Mouse (Mus musculus) hindbrain, embryonic 13.5 days (tissue): Measurements from ENCODE around the gene St5. TPM values are rescaled to one million over a fixed set of nuclear protein-coding genes. Genes with fewer than 3 reads are reported as not detected.

Experiments
- ATAC-seq: fragments of 200-750 bp; cut with Nextera tagmentation; 2 replicates; pipeline ENCODE4 v1.8.0; 2017; ENCODE audit warnings: moderate TSS enrichment; ENCODE audit not compliant: low FRiP score
- H3K27ac ChIP-seq: fragments of 300-500 bp; sonication (generic); 2 replicates; pipeline ENCODE4 v1.5.1; 2015; ENCODE audit warnings: inconsistent platforms, mild to moderate bottlenecking, moderate library complexity
- H3K27me3 ChIP-seq: fragments of 300-500 bp; sonication (generic); 2 replicates; pipeline ENCODE4 v1.6.1; 2015; ENCODE audit warnings: mild to moderate bottlenecking, inconsistent platforms
- H3K36me3 ChIP-seq: fragments of 300-500 bp; sonication (generic); 2 replicates; pipeline ENCODE4 v1.6.1; 2015; ENCODE audit warnings: mild to moderate bottlenecking, inconsistent platforms
- H3K4me1 ChIP-seq: fragments of 300-500 bp; sonication (generic); replicated peaks from 2 replicates; pipeline ENCODE4 v1.6.1; 2015; ENCODE audit warnings: inconsistent platforms
- H3K4me2 ChIP-seq: fragments of 300-500 bp; sonication (generic); 2 replicates; pipeline ENCODE4 v1.6.1; 2015; ENCODE audit warnings: inconsistent platforms, mild to moderate bottlenecking, moderate library complexity
- H3K4me3 ChIP-seq: fragments of 300-500 bp; sonication (generic); 2 replicates; pipeline ENCODE4 v1.5.1; 2015; ENCODE audit warnings: mild to moderate bottlenecking, inconsistent platforms
- H3K9ac ChIP-seq: fragments of 300-500 bp; sonication (generic); 2 replicates; pipeline ENCODE4 v1.6.1; 2015; ENCODE audit warnings: mild to moderate bottlenecking, inconsistent platforms
- H3K9me3 ChIP-seq: fragments of 300-500 bp; sonication (generic); 2 replicates; pipeline ENCODE4 v1.6.1; 2016; ENCODE audit warnings: inconsistent platforms
- WGBS: fragments of 180-500 bp; shearing (Covaris S2); methylation state at CpG from one replicate; pipeline ENCODE4 v1.1.7; 2015; 5-methylcytosine and 5-hydroxymethylcytosine counted together
- polyA plus RNA-seq: library from polyadenylated mRNA; unstranded; fragments of >200 nt; fragmentation: Nextera tagmentation; extraction: Ambion mirVana; gene quantifications from 2 replicates; pipeline ENCODE4 v1.2.1, GENCODE M21; 2015

Gene St5
- polyA plus RNA-seq, 1 experiment from 2014 or later = 25.6 TPM

GRCm38 (mm10) chr7:109659278-109659677 is 44.1 kb downstream of the St5 start:
- no peaks in the 10 kb centered on the region for H3K36me3 ChIP-seq
- H3K4me3 ChIP-seq = no peak overlapping the region
- no peaks in the 10 kb centered on the region for H3K9me3 ChIP-seq
- WGBS = 94% methylated on average over 2 of the region's 2 CpGs
- no peak overlapping the region for H3K4me2 ChIP-seq
- no peaks in the 10 kb centered on the region for H3K4me1 ChIP-seq
- no peak overlapping the region for H3K9ac ChIP-seq
- H3K27me3 ChIP-seq = no peaks in the 10 kb centered on the region
- H3K27ac ChIP-seq = no peak overlapping the region
- ATAC-seq = no peak

- Histone ChIP-seq H3K4me2 (no peak overlapping the region), H3K4me3 (no peak overlapping the region), H3K27ac (no peak overlapping the region), H3K9me3 (no peaks in the 10 kb centered on the region), H3K4me1 (no peaks in the 10 kb centered on the region), H3K27me3 (no peaks in the 10 kb centered on the region), H3K36me3 (no peaks in the 10 kb centered on the region), H3K9ac (no peak overlapping the region)
- 58% methylated on average over 6 of the region's 6 CpGs for WGBS
- ATAC-seq = no peak
These were observed 45.5 kb downstream of the St5 start for GRCm38 (mm10) chr7:109657884-109658283.

GRCm38 (mm10) chr7:109654871-109655270 is 48.5 kb downstream of the St5 start:
- no peak for ATAC-seq
- Histone ChIP-seq H3K4me1 (no peaks in the 10 kb centered on the region), H3K9me3 (no peaks in the 10 kb centered on the region), H3K36me3 (no peaks in the 10 kb centered on the region), H3K27ac (no peak overlapping the region), H3K27me3 (no peaks in the 10 kb centered on the region), H3K4me2 (no peak overlapping the region), H3K9ac (no peak overlapping the region), H3K4me3 (no peak overlapping the region)
- WGBS = 76% methylated on average over 5 of the region's 5 CpGs

GRCm38 (mm10) chr7:109648812-109649594 is 54.4 kb downstream of the St5 start:
- Histone ChIP-seq H3K9me3 (no peaks in the 10 kb centered on the region), H3K9ac (no peak overlapping the region), H3K4me2 (no peak overlapping the region), H3K4me1 (no peaks in the 10 kb centered on the region), H3K27me3 (no peaks in the 10 kb centered on the region), H3K4me3 (no peak overlapping the region), H3K36me3 (no peaks in the 10 kb centered on the region), H3K27ac (no peak overlapping the region)
- no peak for ATAC-seq
- 79% methylated on average over 10 of the region's 10 CpGs for WGBS

- H3K36me3 ChIP-seq = no peaks in the 10 kb centered on the region
- H3K27me3 ChIP-seq = no peaks in the 10 kb centered on the region
- H3K9ac ChIP-seq = no peak overlapping the region
- no peak for ATAC-seq
- H3K4me3 ChIP-seq = no peak overlapping the region
- 54% methylated on average over 3 of the region's 3 CpGs for WGBS
- no peaks in the 10 kb centered on the region for H3K9me3 ChIP-seq
- no peak overlapping the region for H3K4me2 ChIP-seq
- H3K27ac ChIP-seq = no peak overlapping the region
- H3K4me1 ChIP-seq = 0 out of 2 replicates have a peak, but pooled peaks cover under 1% of the 10 kb centered on the region
These were observed 56.8 kb downstream of the St5 start for GRCm38 (mm10) chr7:109646574-109646973.

- Histone ChIP-seq H3K4me3 (no peak overlapping the region), H3K27me3 (no peaks in the 10 kb centered on the region), H3K27ac (no peak overlapping the region), H3K9me3 (no peaks in the 10 kb centered on the region), H3K36me3 (no peaks in the 10 kb centered on the region), H3K4me1 (peaks cover 6% of the 10 kb centered on the region; the same call in 1 of the 2 replicates), H3K9ac (no peak overlapping the region), H3K4me2 (no peak overlapping the region)
- WGBS = 93% methylated on average over 18 of the region's 18 CpGs
- ATAC-seq = no peak
These were observed 60.0 kb downstream of the St5 start for GRCm38 (mm10) chr7:109643305-109643994.

GRCm38 (mm10) chr7:109641963-109642362 is 61.4 kb downstream of the St5 start:
- H3K9me3 ChIP-seq = no peaks in the 10 kb centered on the region
- 36% methylated on average over 1 of the region's 1 CpGs for WGBS
- no peaks in the 10 kb centered on the region for H3K27me3 ChIP-seq
- H3K4me1 ChIP-seq = peaks cover 6% of the 10 kb centered on the region; the same call in 1 of the 2 replicates
- no peaks in the 10 kb centered on the region for H3K36me3 ChIP-seq
- no peak overlapping the region for H3K27ac ChIP-seq
- H3K4me2 ChIP-seq = no peak overlapping the region
- H3K4me3 ChIP-seq = no peak overlapping the region
- H3K9ac ChIP-seq = no peak overlapping the region
- no peak for ATAC-seq

GRCm38 (mm10) chr7:109641102-109641501 is 62.3 kb downstream of the St5 start:
- no peak overlapping the region for H3K9ac ChIP-seq
- H3K36me3 ChIP-seq = no peaks in the 10 kb centered on the region
- no peak for ATAC-seq
- no peak overlapping the region for H3K4me3 ChIP-seq
- no peak overlapping the region for H3K4me2 ChIP-seq
- no peaks in the 10 kb centered on the region for H3K9me3 ChIP-seq
- no peak overlapping the region for H3K27ac ChIP-seq
- no peaks in the 10 kb centered on the region for H3K27me3 ChIP-seq
- 85% methylated on average over 8 of the region's 8 CpGs for WGBS
- peaks cover 6% of the 10 kb centered on the region; the same call in 1 of the 2 replicates for H3K4me1 ChIP-seq

GRCm38 (mm10) chr7:109637391-109637790 is 66.0 kb downstream of the St5 start:
- no peaks in the 10 kb centered on the region for H3K27me3 ChIP-seq
- 79% methylated on average over 5 of the region's 5 CpGs for WGBS
- H3K4me3 ChIP-seq = no peak overlapping the region
- no peak overlapping the region for H3K27ac ChIP-seq
- peaks cover 6% of the 10 kb centered on the region; the same call in 1 of the 2 replicates for H3K4me1 ChIP-seq
- no peak overlapping the region for H3K4me2 ChIP-seq
- ATAC-seq = no peak
- no peaks in the 10 kb centered on the region for H3K36me3 ChIP-seq
- no peaks in the 10 kb centered on the region for H3K9me3 ChIP-seq
- no peak overlapping the region for H3K9ac ChIP-seq

GRCm38 (mm10) chr7:109636086-109636792 is 67.2 kb downstream of the St5 start:
- ATAC-seq = no peak
- WGBS = 92% methylated on average over 8 of the region's 8 CpGs
- no peak overlapping the region for H3K4me2 ChIP-seq
- no peaks in the 10 kb centered on the region for H3K36me3 ChIP-seq
- H3K4me3 ChIP-seq = no peak overlapping the region
- no peak overlapping the region for H3K27ac ChIP-seq
- no peaks in the 10 kb centered on the region for H3K27me3 ChIP-seq
- H3K4me1 ChIP-seq = peaks cover 6% of the 10 kb centered on the region; the same call in 1 of the 2 replicates
- H3K9ac ChIP-seq = no peak overlapping the region
- no peaks in the 10 kb centered on the region for H3K9me3 ChIP-seq

- no peaks in the 10 kb centered on the region for H3K36me3 ChIP-seq
- H3K4me1 ChIP-seq = peaks cover 8% of the 10 kb centered on the region; the same call in 1 of the 2 replicates
- no peak for ATAC-seq
- no peak overlapping the region for H3K9ac ChIP-seq
- 86% methylated on average over 15 of the region's 15 CpGs for WGBS
- no peak overlapping the region for H3K4me2 ChIP-seq
- H3K27ac ChIP-seq = no peak overlapping the region
- no peaks in the 10 kb centered on the region for H3K27me3 ChIP-seq
- H3K4me3 ChIP-seq = no peak overlapping the region
- no peaks in the 10 kb centered on the region for H3K9me3 ChIP-seq
These were observed 69.9 kb downstream of the St5 start for GRCm38 (mm10) chr7:109633404-109634085.

GRCm38 (mm10) chr7:109631330-109631729 is 72.1 kb downstream of the St5 start:
- Histone ChIP-seq H3K9me3 (no peaks in the 10 kb centered on the region), H3K4me2 (no peak overlapping the region), H3K27me3 (no peaks in the 10 kb centered on the region), H3K27ac (no peak overlapping the region), H3K9ac (no peak overlapping the region), H3K4me1 (peaks cover 8% of the 10 kb centered on the region; the same call in 1 of the 2 replicates), H3K36me3 (no peaks in the 10 kb centered on the region), H3K4me3 (no peak overlapping the region)
- ATAC-seq = no peak
- 60% methylated on average over 6 of the region's 6 CpGs for WGBS
